Mouse (Mus musculus) bone marrow macrophage, adult 2 months (primary cell): ENCODE results near the gene Zwint.

Experiments used
- CTCF ChIP-seq: IDR thresholded peaks from 2 replicates; pipeline ENCODE4 v1.5.1; 2012; ENCODE audit warnings: low read depth, mild to moderate bottlenecking, low read length, moderate library complexity
- POLR2A ChIP-seq: IDR thresholded peaks from 2 replicates; pipeline ENCODE4 v1.6.1; 2012; ENCODE audit warnings: mild to moderate bottlenecking, low read depth, low read length, borderline replicate concordance

GRCm38 (mm10) chr10:72660350-72660749 lies 5.7 kb downstream of the Zwint start:
- TF ChIP-seq CTCF, result no peak
- no peak for TF ChIP-seq POLR2A
